Mouse (Mus musculus): ENCODE data around the gene Srprb.

DNA sequence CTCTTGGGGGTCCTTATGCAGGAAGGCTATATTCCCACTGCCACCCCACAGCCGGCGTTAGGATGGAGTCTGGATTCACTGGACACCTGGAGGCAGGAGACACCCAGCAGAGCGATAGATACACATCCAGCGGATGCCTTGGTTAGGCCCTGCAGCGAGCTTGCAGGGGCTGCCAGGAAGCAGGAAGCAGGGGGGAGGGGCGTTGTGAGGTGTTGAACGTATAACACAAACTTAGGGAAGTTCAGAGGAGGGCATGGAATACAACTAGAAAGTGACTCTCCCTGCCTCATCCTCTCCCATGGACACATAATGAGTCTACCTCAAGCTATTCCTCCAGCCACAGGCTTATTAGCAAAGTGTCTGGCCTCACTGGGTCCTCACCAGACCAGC, 31.1 kb upstream of the Srprb start:
- TF ChIP-seq POLR2A (IDR thresholded peaks at IDR 0.05; ENCODE audit: low read depth, low read length) (no peak), CTCF (IDR thresholded peaks at IDR 0.05; ENCODE audit: extremely low read depth, insufficient read depth, insufficient read length, insufficient replicate concordance) (no peak)

Measured in spleen, adult 2 months (tissue).